Mouse (Mus musculus) cerebellum, postnatal 25 days (tissue): ENCODE results near the gene Heatr1.

ENCODE experiments used
- DNase-seq, 2 experiments: peaks; one replicate each; pipeline ENCODE4 v3.0.0; 2021; ENCODE audit warnings: mixed read lengths in 2 of 2

Gene Heatr1

GRCm38 (mm10) chr13:12394609-12395505 lies at the start of gene Heatr1:
Gene Heatr1 (plus strand): TSS chr13:12395027.
- peak; percentile 91 to 92 for DNase-seq

GRCm38 (mm10) chr13:12346837-12347236 lies 48.0 kb upstream of the Heatr1 start:
- DNase-seq = no peak

GRCm38 (mm10) chr13:12349197-12349824 lies 45.5 kb upstream of the Heatr1 start:
- no peak for DNase-seq

- no peak for DNase-seq
Observed at GRCm38 (mm10) chr13:12356184-12356583, 38.6 kb upstream of the Heatr1 start.

GRCm38 (mm10) chr13:12357554-12357953 lies 37.3 kb upstream of the Heatr1 start:
- DNase-seq = no peak

- DNase-seq = no peak
Observed at GRCm38 (mm10) chr13:12361486-12361885, 33.3 kb upstream of the Heatr1 start.

- DNase-seq = peak in 1 of 2 experiments; percentile 9
Observed at GRCm38 (mm10) chr13:12369041-12369621, 25.7 kb upstream of the Heatr1 start.

- no peak for DNase-seq
Observed at GRCm38 (mm10) chr13:12369930-12370329, 24.9 kb upstream of the Heatr1 start.

GRCm38 (mm10) chr13:12372755-12373154 lies 22.1 kb upstream of the Heatr1 start:
- no peak for DNase-seq

- no peak for DNase-seq
Observed at GRCm38 (mm10) chr13:12376778-12377177, 18.0 kb upstream of the Heatr1 start.

- no peak for DNase-seq
Observed at GRCm38 (mm10) chr13:12384796-12385195, 10.0 kb upstream of the Heatr1 start.

- DNase-seq = peak in 1 of 2 experiments; percentile 10
Observed at GRCm38 (mm10) chr13:12386286-12386685, 8.5 kb upstream of the Heatr1 start.

GRCm38 (mm10) chr13:12395571-12395970 lies 744 bp downstream of the Heatr1 start:
- no peak for DNase-seq

GRCm38 (mm10) chr13:12408343-12409066 lies 13.7 kb downstream of the Heatr1 start:
- DNase-seq = no peak

- no peak for DNase-seq
Observed at GRCm38 (mm10) chr13:12412016-12412415, 17.2 kb downstream of the Heatr1 start.

- no peak for DNase-seq
Observed at GRCm38 (mm10) chr13:12420596-12420995, 25.8 kb downstream of the Heatr1 start.

- no peak for DNase-seq
Observed at GRCm38 (mm10) chr13:12428556-12428955, 33.7 kb downstream of the Heatr1 start.

GRCm38 (mm10) chr13:12433843-12434242 lies 39.0 kb downstream of the Heatr1 start:
- DNase-seq = no peak

- DNase-seq = no peak
Observed at GRCm38 (mm10) chr13:12439586-12439985, 44.8 kb downstream of the Heatr1 start.

- no peak for DNase-seq
Observed at GRCm38 (mm10) chr13:12440813-12441212, 46.0 kb downstream of the Heatr1 start.

GRCm38 (mm10) chr13:12442008-12442587 lies 47.3 kb downstream of the Heatr1 start:
- DNase-seq = no peak

- DNase-seq = peak; percentile 51 to 61
Observed at GRCm38 (mm10) chr13:12453150-12453549, 58.3 kb downstream of the Heatr1 start.
